Mouse (Mus musculus) testis, postnatal 14 days (tissue): ENCODE measurements around the gene Ptpre.
"Not testable (repeated sequence)": the region's sequence is repeated elsewhere in the genome, so short reads cannot be mapped to it uniquely, and the experiment has no call there.

Source experiments
- DNase-seq: peaks from one replicate; pipeline ENCODE4 v3.0.0; 2021; ENCODE audit warnings: low spot score

Gene Ptpre

GRCm38 (mm10) chr7:135534548-135535189 lies 2.6 kb upstream of the Ptpre start:
- DNase-seq = no peak

- DNase-seq = no peak
Measured at GRCm38 (mm10) chr7:135535908-135536307, 1.4 kb upstream of the Ptpre start.

- DNase-seq = peak; percentile 17
Measured at GRCm38 (mm10) chr7:135537948-135538741, 864 bp downstream of the Ptpre start.

- peak; percentile 38 for DNase-seq
Measured at GRCm38 (mm10) chr7:135539429-135539828, 2.1 kb downstream of the Ptpre start.

- peak; percentile 60 for DNase-seq
Measured at GRCm38 (mm10) chr7:135542235-135542634, 5.0 kb downstream of the Ptpre start.

- peak; percentile 71 for DNase-seq
Measured at GRCm38 (mm10) chr7:135543033-135543432, 5.8 kb downstream of the Ptpre start.

GRCm38 (mm10) chr7:135544321-135544720 lies 7.0 kb downstream of the Ptpre start:
- DNase-seq = peak; percentile 57

- no peak for DNase-seq
Measured at GRCm38 (mm10) chr7:135545957-135546356, 8.7 kb downstream of the Ptpre start.

GRCm38 (mm10) chr7:135546530-135546929 lies 9.2 kb downstream of the Ptpre start:
- DNase-seq = no peak

GRCm38 (mm10) chr7:135548434-135548833 lies 11.2 kb downstream of the Ptpre start:
- no peak for DNase-seq

- no peak for DNase-seq
Measured at GRCm38 (mm10) chr7:135551547-135551946, 14.3 kb downstream of the Ptpre start.

- DNase-seq = no peak
Measured at GRCm38 (mm10) chr7:135553550-135553949, 16.3 kb downstream of the Ptpre start.

GRCm38 (mm10) chr7:135556663-135557402 lies 19.6 kb downstream of the Ptpre start:
- DNase-seq = no peak

GRCm38 (mm10) chr7:135560280-135560679 lies 23.0 kb downstream of the Ptpre start:
- DNase-seq = no peak

- DNase-seq = no peak
Measured at GRCm38 (mm10) chr7:135564022-135564421, 26.7 kb downstream of the Ptpre start.

- no peak for DNase-seq
Measured at GRCm38 (mm10) chr7:135566013-135566412, 28.7 kb downstream of the Ptpre start.

GRCm38 (mm10) chr7:135567582-135567981 lies 30.3 kb downstream of the Ptpre start:
- DNase-seq = no peak

- DNase-seq = no peak
Measured at GRCm38 (mm10) chr7:135568550-135568949, 31.3 kb downstream of the Ptpre start.

GRCm38 (mm10) chr7:135571392-135571791 lies 34.1 kb downstream of the Ptpre start:
- DNase-seq = no peak

GRCm38 (mm10) chr7:135571951-135572559 lies 34.8 kb downstream of the Ptpre start:
- peak; percentile 30 for DNase-seq

- not testable (repeated sequence) for DNase-seq
Measured at GRCm38 (mm10) chr7:135575319-135576069, 38.2 kb downstream of the Ptpre start.

- DNase-seq = no peak
Measured at GRCm38 (mm10) chr7:135576329-135576728, 39.0 kb downstream of the Ptpre start.
